Mouse (Mus musculus): Measurements from ENCODE around the gene Cux1.
A peak's percentile ranks its signal among the peaks of the same experiment; 100 is the strongest.
"Not testable (repeated sequence)": the region's sequence is repeated elsewhere in the genome, so short reads cannot be mapped to it uniquely, and the experiment has no call there.

Cux1 gene

DNA sequence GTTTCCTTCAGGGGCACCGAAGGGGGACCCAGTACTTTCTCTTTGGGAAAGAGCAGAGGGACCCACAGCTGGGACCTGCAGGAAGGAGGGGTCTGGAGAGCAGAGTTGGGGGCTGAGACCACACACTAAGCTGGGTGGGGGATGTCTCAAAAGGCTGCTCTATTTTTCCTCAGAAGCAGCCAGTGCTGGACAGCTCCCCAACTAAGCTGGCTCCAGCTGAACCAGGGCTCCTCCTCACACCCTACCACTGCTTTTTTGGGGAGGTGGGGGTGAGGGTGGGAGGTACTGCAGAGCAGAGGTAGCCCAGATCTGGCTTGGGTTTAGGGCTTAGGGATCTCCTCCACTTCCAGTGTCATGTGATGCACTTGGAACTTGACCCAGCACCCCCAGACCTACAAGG lies 326.9 kb downstream of the Cux1 start:
- no peak for DNase-seq

DNA sequence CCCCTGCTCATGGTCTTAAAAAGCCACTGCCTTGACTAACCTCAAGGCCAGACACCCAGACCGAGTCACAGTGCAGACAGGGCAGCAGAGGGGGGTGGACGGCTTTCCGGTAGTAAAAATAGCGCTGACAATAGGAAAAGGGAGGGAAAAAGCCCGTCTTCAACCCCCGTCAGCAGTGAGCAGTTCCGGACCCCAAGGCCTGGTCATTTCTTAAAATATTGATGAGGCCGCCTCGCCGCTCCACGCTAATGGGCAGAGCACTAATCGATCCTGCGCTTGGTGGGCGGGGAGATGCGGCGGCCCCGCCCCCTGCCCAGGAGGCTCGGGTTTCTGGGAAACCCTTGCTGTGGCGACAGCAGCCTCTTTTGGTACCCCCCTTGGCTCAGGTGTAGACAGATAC lies 329.7 kb downstream of the Cux1 start:
- DNase-seq, result no peak

DNA sequence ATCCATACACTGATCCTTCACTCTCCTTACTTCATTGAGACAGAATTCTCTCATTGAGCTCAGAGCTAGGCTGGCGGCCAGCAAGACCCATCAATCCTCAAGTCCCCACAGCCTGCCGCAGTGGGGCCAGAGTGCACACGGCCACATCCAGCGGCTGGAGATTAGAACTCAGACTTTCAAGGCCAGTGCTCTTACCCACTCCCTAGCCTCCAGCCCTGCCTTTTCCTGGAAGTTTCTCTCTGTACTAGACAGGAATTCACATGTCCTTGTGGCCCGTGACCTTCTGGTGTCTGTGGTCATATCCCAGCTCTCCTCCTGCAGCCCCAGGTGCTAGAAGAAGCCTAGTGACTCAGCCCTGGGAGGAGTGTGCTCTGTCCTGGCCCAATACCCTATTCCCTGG lies 330.7 kb downstream of the Cux1 start:
- no peak for DNase-seq

- no peak for DNase-seq
Observed at GRCm38 (mm10) chr5:136230348-136231035, 336.8 kb downstream of the Cux1 start.

DNA sequence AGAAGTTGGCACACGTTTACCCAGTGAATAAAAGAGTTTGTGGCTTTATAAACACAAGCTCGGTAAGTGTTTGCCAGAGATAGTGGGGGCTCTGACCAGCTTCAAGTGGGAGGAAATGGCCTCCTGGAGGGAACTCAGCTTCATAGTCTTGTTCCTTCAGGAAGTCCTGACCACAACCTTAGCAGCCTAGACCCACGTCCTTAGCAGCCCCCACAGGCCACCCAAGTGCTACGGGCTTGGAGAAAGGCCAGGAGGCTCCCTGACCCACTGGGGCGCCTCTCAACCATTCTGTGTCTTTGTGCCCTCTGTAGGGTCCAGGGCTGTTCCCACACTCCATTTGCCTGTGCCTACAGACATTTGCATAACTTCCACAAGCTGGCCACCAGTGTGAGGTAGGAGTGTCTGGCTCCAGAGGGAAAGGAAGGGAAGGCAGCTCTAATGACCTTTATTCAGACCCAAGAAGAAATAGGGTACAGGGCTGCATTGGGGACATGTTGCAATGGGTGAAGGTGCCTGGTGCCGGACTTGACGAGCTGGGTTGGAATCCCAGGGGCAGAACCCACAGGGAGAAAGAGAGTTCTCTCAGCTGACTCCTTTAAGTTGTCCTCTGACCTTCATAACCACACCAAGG lies 340.9 kb downstream of the Cux1 start:
- DNase-seq, result no peak

DNA sequence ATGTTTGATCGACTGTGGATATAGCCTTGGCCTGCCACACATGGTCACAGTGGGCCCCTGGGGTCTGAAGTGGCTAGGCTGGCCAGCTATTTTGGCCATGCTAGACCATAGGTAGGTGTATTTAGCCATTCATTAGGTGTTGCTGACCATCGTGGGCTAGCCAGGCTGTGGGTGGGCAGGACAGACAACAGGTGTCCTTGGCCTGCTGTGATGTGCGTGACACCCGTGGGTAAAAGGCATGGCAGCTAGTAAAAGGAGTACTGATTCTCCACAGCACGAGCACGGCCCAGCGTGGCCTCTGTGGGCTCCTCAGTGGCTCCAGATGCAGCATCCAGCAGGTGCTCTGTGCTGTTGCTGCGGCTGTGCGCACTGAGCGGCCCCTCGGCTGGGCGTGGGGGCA lies 348.7 kb downstream of the Cux1 start:
- DNase-seq, result no peak

GRCm38 (mm10) chr5:136217932-136218381 lies 349.3 kb downstream of the Cux1 start:
- DNase-seq, result no peak

- DNase-seq, result no peak
Observed at GRCm38 (mm10) chr5:136217004-136217665, 350.2 kb downstream of the Cux1 start.

DNA sequence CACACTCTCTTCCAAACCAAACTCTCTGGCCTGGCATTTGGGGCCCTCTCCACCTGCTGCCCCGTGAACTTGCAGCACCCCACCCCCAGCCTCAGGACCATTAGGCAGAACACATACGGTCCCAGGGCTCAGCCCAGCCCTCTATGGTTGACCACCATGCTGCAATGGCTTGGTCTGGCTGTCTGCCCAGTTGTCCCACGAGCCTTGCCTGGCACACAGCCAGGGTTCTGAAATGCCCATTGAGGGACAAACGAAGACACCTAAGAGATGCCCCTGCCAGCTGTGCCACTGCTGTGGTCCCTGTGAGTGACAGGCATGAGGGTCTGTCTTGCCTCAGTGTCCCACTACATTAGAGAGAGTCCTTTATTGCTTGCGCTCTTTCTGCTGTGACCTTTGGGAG lies 351.3 kb downstream of the Cux1 start:
- DNase-seq, result no peak

GRCm38 (mm10) chr5:136215211-136215610 lies 352.1 kb downstream of the Cux1 start:
- peak; percentile 19 to 28 for DNase-seq

- no peak for DNase-seq
Observed at GRCm38 (mm10) chr5:136213716-136214115, 353.6 kb downstream of the Cux1 start.

DNA sequence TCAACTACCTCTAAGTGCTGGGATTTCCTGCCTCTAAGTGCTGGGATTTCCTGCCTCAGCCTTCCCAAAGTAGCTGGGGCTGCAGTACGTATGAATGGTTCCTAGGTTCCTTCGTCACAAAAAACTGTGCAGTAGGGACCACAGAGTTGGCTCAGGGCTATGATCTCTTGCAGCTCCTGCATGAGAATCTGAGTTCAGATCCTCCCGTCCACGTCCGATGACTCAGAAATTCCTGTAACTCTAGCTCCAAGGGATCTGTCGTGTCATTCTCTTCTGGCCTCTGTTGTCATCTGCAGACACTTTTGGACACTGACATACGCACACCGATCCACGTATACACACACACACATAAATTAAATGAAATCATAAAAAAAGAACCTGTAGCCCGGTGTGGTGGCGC lies 354.6 kb downstream of the Cux1 start:
- DNase-seq, result no peak

- not testable (repeated sequence) for DNase-seq
Observed at GRCm38 (mm10) chr5:136211341-136212102, 355.8 kb downstream of the Cux1 start.

DNA sequence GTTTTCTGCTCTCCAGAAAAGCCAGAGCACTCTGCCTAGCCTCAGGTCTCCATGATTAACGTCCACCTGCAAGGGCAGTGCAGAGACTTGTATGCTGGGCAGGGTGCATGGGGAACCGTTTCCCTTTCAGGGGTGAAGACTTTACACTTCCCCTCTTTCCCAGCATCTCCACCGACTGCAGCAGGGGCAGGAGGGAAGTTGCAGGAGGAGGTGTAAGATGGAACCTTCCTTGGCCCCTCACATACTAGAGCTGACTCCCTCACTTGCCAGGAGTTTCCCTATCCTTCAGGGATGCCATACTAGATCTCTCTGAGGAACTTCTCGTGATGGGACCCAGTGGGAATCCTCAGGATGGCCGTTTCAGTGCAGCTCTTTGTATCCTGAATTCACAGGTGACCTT lies 356.7 kb downstream of the Cux1 start:
- DNase-seq, result no peak

GRCm38 (mm10) chr5:136201832-136202231 lies 365.5 kb downstream of the Cux1 start:
- peak; percentile 65 for DNase-seq

DNA sequence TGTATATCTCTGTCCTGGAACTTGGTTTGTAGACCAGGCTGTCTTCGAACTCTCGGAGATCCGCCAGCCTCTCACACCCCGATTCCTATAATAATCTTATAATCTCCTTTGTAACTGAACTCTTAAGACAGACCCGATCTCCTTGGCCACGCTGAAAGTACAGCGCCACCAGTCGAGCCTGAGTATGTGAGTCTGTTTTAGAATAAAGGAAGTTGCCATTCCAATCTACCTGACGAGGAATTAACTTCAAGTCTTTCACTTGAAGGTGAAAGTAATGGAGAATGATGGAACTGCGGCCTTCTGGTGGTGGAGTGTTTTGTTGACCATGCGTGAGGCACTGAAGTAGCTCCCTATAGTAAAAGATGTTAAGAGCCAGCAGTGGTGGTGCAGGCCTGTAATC lies 367.8 kb downstream of the Cux1 start:
- peak; percentile 23 to 31 for DNase-seq

DNA sequence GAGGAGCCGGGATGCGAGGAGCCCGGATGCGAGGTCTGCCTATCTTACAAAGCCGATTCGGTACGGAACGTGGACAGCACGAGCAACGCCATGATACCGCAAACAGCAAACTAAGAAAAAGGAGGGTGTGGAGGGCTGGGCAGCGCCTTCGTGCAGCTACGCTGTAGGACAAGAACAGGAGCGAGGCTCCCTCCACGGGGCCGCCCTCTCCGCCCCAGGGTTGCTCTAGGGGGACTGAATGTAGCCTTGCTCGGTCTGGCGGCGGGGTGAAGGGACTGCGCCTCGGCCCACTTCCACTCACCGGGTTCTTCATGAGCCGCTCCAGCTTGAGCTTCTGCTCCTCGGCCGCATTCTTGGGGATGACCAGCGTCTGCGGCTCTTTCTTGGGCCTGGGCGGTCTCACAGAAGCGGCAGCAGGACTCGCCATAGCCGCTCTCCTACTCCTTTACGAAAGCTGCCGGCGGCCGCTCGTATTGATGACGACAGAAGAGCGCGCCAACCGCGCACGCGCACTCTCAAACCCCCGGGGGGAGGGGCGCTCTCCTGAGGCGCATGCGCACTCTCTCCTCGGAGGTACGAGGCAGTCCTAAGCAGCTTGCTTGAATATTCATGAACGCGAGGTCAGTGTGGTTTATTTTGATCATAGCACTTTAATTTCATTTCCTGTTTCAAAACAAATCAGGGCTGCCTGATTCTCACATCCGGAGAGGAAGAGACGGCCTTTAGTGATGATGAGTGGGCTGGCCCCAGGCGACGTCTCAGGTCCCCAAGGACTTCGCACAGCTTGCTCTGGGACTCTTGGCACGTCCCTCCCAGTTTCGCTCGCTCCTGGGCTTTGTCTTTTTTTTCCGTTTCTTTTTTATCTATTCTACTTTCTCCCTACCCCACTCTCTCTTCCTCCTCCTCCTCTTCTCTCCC lies 368.6 kb downstream of the Cux1 start, which contains the start of gene Prkrip1:
TSS of gene Prkrip1 (minus strand) at position 490 of the 918 bp plus-strand sequence.
- DNase-seq, result peak; percentile 97
